Mouse (Mus musculus): Measurements from ENCODE around the gene Actl9. TPM values are rescaled to one million over a fixed set of nuclear protein-coding genes. Genes with fewer than 3 reads are reported as not detected.

Actl9 gene
- not detected in 2 replicates for polyA plus RNA-seq (2012; ENCODE audit: insufficient read depth, insufficient read length, low replicate concordance, missing spikeins)

DNA sequence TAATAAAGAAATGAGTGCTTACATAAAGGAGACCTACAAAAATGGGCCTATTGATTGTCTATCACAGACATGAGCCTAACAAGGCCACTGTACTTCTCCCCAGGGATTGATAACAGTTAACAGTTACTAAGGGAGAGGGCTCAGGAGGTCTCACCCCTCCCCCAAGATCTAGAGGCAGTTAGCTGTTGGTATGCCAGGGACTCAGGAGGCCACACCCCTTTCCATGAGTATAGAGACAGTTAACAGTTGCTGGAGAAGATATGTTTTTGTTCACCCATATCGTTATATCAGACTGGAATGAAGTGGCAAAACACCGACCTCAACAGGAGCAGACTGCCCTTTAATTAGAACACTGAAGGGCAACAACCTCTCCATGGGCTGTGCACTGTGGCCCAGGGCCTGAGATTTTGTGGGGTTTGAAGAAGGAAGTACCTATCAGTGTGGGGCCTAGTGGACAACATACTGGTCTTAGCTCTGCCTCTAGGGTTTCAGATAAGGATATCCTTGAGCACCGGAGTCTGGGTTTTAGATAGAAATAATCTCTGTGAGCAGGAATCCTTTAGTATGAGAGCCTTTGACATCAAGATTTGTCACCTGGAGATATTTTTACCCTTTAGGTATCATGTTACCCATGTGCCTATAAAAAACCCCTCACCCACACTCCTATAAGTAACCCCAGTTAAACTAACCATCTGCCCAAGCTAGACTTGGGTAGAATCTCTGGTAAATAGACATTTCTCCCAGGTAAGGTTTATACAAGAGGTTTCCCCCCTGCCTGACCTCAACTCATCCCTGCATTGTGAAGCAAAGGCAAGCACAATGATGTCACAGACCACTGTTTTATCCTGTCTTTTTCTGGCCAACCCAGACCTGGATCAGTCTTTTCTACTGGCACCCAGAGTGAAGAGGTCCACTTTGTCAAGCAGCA, at the start of gene Actl9:
Gene Actl9 (plus strand): TSS at position 878 of the 928 bp plus-strand sequence.
- Histone ChIP-seq H3K4me1 (ENCODE audit: control insufficient read depth, insufficient read depth, low read length) (no peaks in the 10 kb centered on the region), H3K4me3 (ENCODE audit: insufficient read depth, low read depth, low read length) (no peak within 1 kb of the TSS), H3K27ac (ENCODE audit: insufficient read depth, low read depth, low read length) (no peak within 1 kb of the TSS)
- TF ChIP-seq CTCF (IDR thresholded peaks at IDR 0.05; ENCODE audit: insufficient read depth, low read depth, low read length) (no peak), POLR2A (IDR thresholded peaks at IDR 0.05; ENCODE audit: insufficient read depth, low read depth, low read length) (no peak)
- 85% methylated on average over 3 of the region's 3 CpGs for WGBS

DNA sequence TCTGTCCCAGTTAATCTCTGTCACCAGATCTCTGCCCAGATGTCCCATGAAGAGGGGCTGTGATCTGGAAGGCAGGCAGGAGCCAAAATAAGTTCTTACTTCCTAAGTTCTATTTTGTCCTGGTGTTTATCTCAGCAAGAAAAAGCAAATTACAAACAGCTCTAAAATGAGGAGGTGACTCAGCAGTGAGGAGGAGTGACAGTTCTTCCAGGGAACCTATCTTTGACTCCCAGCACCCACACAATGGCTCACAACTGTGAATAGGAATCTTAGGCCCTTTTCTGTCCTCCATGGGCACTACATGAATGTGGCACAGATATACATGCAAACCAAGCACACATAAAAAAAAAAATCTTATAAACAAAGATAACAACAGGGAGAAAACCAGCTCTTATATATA, 47.0 kb upstream of the Actl9 start:
- no peak for TF ChIP-seq POLR2A (IDR thresholded peaks at IDR 0.05; ENCODE audit: insufficient read depth, low read depth, low read length)
- no peak for TF ChIP-seq CTCF (IDR thresholded peaks at IDR 0.05; ENCODE audit: insufficient read depth, low read depth, low read length)
- H3K4me1 ChIP-seq (ENCODE audit: control insufficient read depth, insufficient read depth, low read length), result no peaks in the 10 kb centered on the region
- no peak overlapping the region for H3K4me3 ChIP-seq (ENCODE audit: insufficient read depth, low read depth, low read length)
- no peak overlapping the region for H3K27ac ChIP-seq (ENCODE audit: insufficient read depth, low read depth, low read length)

DNA sequence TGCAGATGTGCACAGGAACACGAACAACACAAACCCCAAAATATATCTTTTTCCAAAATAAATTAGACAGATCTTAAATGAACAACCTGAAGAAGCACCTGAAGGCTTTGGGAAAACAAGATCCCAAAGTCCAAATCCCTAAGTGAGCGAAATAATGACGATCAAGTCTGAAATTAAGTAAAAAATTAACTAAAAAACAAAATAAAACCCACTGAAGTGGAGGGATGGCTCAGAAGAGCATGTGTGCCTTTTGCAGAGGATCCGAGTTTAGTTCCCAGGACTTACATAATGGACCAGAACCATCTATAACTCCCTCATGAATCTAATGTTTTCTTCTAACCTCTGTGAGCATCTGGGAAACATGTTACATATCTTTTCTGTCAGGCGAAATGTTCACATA, 40.4 kb upstream of the Actl9 start:
- 96% methylated on average over 5 of the region's 5 CpGs for WGBS
- TF ChIP-seq CTCF (IDR thresholded peaks at IDR 0.05; ENCODE audit: insufficient read depth, low read depth, low read length) (no peak), POLR2A (IDR thresholded peaks at IDR 0.05; ENCODE audit: insufficient read depth, low read depth, low read length) (no peak)
- Histone ChIP-seq H3K4me3 (ENCODE audit: insufficient read depth, low read depth, low read length) (no peak overlapping the region), H3K27ac (ENCODE audit: insufficient read depth, low read depth, low read length) (no peak overlapping the region), H3K4me1 (ENCODE audit: control insufficient read depth, insufficient read depth, low read length) (no peaks in the 10 kb centered on the region)

DNA sequence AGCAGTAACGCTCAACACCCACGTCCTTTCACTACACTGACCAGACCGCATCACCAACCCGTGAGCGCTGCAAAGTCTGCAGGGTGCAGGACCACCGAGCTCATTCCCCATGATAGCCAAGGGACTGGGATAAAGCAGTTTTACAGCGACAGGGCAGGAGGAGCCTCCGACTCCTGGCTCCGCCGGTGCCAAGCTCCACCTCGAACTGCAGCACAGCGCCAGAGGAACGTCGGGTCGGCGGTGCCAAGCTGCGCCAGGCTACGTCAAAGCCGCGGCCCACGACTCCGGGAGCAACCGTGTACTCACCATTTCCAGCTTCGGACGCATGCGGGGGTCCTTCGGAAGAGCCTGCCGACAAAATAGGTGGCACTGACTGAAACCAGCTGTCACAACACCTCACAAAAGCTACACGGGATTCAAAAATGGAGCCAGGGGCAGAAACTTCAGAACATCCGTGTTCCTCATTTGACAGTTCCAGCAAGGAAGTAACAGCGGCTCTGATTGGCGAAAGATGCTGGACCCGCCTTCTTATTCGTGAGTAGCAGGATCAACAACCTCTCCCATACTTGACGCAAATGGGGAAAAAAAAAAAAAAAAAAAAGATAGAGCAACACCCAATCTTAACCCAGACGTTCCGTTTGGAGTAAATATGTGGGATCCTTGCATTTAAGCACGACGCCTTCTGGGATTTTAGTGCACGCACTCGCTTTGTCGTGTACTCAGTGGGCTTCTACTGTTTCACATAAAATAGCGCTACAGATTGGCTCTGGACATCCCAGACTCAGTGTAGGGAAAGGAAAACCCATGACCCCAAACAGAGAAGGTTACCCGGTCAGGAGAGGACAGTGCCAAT, 38.3 kb upstream of the Actl9 start, which contains the start of gene Zfp101:
Gene Zfp101 (minus strand): TSS at position 460 of the 853 bp plus-strand sequence.
- peak within 1 kb of the TSS; percentile 99 for H3K4me3 ChIP-seq (ENCODE audit: insufficient read depth, low read depth, low read length)
- peak within 1 kb of the TSS; percentile 98 for H3K27ac ChIP-seq (ENCODE audit: insufficient read depth, low read depth, low read length)
- no peaks in the 10 kb centered on the region for H3K4me1 ChIP-seq (ENCODE audit: control insufficient read depth, insufficient read depth, low read length)
- WGBS, result under 1% methylated on average over 44 of the region's 44 CpGs
- TF ChIP-seq CTCF (IDR thresholded peaks at IDR 0.05; ENCODE audit: insufficient read depth, low read depth, low read length), result no peak
- peak; percentile 42; the same call in 1 of the 2 replicates for TF ChIP-seq POLR2A (IDR thresholded peaks at IDR 0.05; ENCODE audit: insufficient read depth, low read depth, low read length)

DNA sequence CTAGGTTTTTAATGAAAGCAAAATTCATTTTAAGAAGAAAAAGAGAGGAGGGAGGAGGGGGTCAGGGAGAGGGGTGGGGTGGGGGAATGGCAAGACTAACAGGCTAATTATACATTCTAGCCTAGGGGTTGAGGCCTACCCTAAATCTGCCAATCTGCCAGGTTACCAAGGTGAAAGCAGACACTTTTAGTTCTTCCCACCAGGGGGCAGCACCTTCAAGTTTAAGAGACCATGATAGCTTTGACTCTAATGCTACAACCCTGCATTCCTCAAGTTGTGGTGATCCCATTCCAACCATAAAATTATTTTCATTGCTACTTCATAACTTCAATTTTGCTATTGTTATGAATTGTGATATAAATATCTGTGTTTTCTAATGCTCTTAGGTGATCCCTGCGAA, 6.5 kb downstream of the Actl9 start:
- TF ChIP-seq POLR2A (IDR thresholded peaks at IDR 0.05; ENCODE audit: insufficient read depth, low read depth, low read length), result no peak
- TF ChIP-seq CTCF (IDR thresholded peaks at IDR 0.05; ENCODE audit: insufficient read depth, low read depth, low read length), result no peak
- WGBS, result 64% methylated on average over 1 of the region's 1 CpGs
- no peak overlapping the region for H3K4me3 ChIP-seq (ENCODE audit: insufficient read depth, low read depth, low read length)
- peaks cover 7% of the 10 kb centered on the region for H3K4me1 ChIP-seq (ENCODE audit: control insufficient read depth, insufficient read depth, low read length)
- no peak overlapping the region for H3K27ac ChIP-seq (ENCODE audit: insufficient read depth, low read depth, low read length)

DNA sequence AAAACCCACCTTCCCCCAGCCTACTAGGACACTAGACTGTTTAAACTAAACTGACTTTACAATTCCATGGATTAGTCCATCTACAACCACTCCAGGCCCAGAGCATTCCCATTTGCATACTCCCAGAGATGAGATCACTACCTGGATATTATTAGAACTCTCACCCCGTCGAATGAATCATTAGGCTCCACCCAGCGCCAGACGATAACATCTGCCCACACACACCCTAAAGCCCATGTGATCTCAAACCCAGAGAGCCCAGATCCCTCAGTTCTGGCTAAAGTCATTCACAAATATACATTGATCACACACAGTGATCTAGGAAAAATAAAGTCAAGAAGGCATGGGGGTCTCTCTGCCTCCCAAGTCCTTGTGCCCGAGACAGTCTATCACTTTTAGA, 7.2 kb downstream of the Actl9 start:
- no peak overlapping the region for H3K4me3 ChIP-seq (ENCODE audit: insufficient read depth, low read depth, low read length)
- TF ChIP-seq CTCF (IDR thresholded peaks at IDR 0.05; ENCODE audit: insufficient read depth, low read depth, low read length), result no peak
- TF ChIP-seq POLR2A (IDR thresholded peaks at IDR 0.05; ENCODE audit: insufficient read depth, low read depth, low read length), result no peak
- no peak overlapping the region for H3K27ac ChIP-seq (ENCODE audit: insufficient read depth, low read depth, low read length)
- peaks cover 7% of the 10 kb centered on the region for H3K4me1 ChIP-seq (ENCODE audit: control insufficient read depth, insufficient read depth, low read length)
- WGBS, result 31% methylated on average over 5 of the region's 5 CpGs

DNA sequence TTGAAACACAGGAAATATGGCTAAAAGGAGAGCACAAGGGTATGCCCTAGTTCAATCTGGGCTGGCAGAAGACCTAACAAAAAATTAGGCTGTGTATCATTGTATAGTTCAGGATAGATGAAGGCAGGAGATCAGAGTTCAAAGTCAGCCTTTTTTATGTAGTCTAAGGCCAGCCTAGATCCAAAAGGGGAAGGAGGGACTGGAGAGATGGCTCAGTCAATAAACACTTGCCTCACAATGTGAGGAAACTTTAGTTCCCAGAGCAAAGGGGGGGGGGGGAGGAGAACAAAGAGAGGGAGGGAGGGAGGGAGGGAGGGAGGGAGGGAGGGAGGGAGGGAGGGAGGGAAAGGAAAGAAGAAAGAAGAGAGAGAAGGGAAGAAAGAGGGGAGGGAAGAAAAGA, 8.5 kb downstream of the Actl9 start:
- TF ChIP-seq POLR2A (IDR thresholded peaks at IDR 0.05; ENCODE audit: insufficient read depth, low read depth, low read length) (no peak), CTCF (IDR thresholded peaks at IDR 0.05; ENCODE audit: insufficient read depth, low read depth, low read length) (no peak)
- Histone ChIP-seq H3K4me1 (ENCODE audit: control insufficient read depth, insufficient read depth, low read length) (peaks cover 7% of the 10 kb centered on the region), H3K27ac (ENCODE audit: insufficient read depth, low read depth, low read length) (no peak overlapping the region), H3K4me3 (ENCODE audit: insufficient read depth, low read depth, low read length) (no peak overlapping the region)

DNA sequence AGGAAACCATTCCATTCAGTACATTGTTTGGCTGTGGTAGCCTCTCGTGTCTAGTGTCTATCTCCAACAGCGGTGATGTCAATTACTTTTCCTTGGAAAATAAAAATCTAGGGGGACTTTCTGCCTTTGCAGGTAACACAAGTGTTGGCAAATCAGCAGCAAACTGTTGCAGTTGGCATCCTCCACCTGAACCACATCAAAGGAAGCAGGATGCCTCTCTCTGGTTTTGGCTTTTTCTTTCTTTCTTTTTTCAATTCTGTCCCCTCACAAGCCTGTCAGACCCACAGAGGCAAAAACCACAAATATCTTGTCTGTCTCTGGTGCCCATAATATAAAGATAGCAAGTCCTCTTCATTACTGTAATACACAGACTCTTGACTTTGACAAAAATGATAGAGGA, 23.9 kb downstream of the Actl9 start:
- H3K27ac ChIP-seq (ENCODE audit: insufficient read depth, low read depth, low read length), result no peak overlapping the region
- no peaks in the 10 kb centered on the region for H3K4me1 ChIP-seq (ENCODE audit: control insufficient read depth, insufficient read depth, low read length)
- no peak overlapping the region for H3K4me3 ChIP-seq (ENCODE audit: insufficient read depth, low read depth, low read length)
- TF ChIP-seq POLR2A (IDR thresholded peaks at IDR 0.05; ENCODE audit: insufficient read depth, low read depth, low read length), result no peak
- TF ChIP-seq CTCF (IDR thresholded peaks at IDR 0.05; ENCODE audit: insufficient read depth, low read depth, low read length), result no peak
- WGBS, result 92% methylated on average over 2 of the region's 2 CpGs

DNA sequence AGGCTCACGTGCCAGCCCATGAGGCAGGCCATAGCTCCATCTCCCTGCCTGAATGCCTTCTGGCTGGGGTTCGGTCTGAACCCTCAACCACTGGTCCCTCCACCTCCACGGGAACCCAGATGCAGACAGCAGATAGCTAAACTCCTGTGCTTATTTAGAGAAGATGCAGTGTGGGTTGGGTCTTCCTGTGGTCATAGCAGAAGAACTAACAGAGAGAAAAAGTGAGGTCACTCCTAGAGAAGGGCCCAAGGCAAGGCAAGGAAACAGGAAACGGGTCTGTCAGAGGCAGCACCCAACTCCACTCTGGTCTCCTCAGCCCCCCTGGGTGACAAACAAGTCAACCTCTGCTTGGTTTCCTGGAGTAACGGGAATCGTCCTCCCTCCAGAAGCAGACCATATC, 38.5 kb downstream of the Actl9 start:
- Histone ChIP-seq H3K4me1 (ENCODE audit: control insufficient read depth, insufficient read depth, low read length) (no peaks in the 10 kb centered on the region), H3K4me3 (ENCODE audit: insufficient read depth, low read depth, low read length) (no peak overlapping the region), H3K27ac (ENCODE audit: insufficient read depth, low read depth, low read length) (no peak overlapping the region)
- WGBS, result 74% methylated on average over 6 of the region's 6 CpGs
- TF ChIP-seq POLR2A (IDR thresholded peaks at IDR 0.05; ENCODE audit: insufficient read depth, low read depth, low read length) (no peak), CTCF (IDR thresholded peaks at IDR 0.05; ENCODE audit: insufficient read depth, low read depth, low read length) (no peak)

Other genes starting within 250 kb of the Actl9 start
- gene Olfr239, start 241.6 kb upstream of the Actl9 start, polyA plus RNA-seq (2012; ENCODE audit: insufficient read depth, insufficient read length, low replicate concordance, missing spikeins), result not detected in 2 replicates
- not detected in 2 replicates for gene Olfr1564, start 211.2 kb upstream of the Actl9 start, polyA plus RNA-seq (2012; ENCODE audit: insufficient read depth, insufficient read length, low replicate concordance, missing spikeins)
- gene Zfp955a, start 177.8 kb upstream of the Actl9 start, polyA plus RNA-seq (2012; ENCODE audit: insufficient read depth, insufficient read length, low replicate concordance, missing spikeins), result not detected in 2 replicates
- not detected in 2 replicates for gene Olfr63, start 168.2 kb upstream of the Actl9 start, polyA plus RNA-seq (2012; ENCODE audit: insufficient read depth, insufficient read length, low replicate concordance, missing spikeins)
- not detected in 2 replicates for gene Zfp955b, start 143.4 kb upstream of the Actl9 start, polyA plus RNA-seq (2012; ENCODE audit: insufficient read depth, insufficient read length, low replicate concordance, missing spikeins)
- not detected in 2 replicates for gene Zfp81, start 74.0 kb upstream of the Actl9 start, polyA plus RNA-seq (2012; ENCODE audit: insufficient read depth, insufficient read length, low replicate concordance, missing spikeins)
- gene Zfp101, start 38.3 kb upstream of the Actl9 start, polyA plus RNA-seq (2012; ENCODE audit: insufficient read depth, insufficient read length, low replicate concordance, missing spikeins), result not detected in 2 replicates
- gene Adamts10, start 91.3 kb downstream of the Actl9 start, polyA plus RNA-seq (2012; ENCODE audit: insufficient read depth, insufficient read length, low replicate concordance, missing spikeins), result not detected in 2 replicates
- gene Myo1f, start 122.8 kb downstream of the Actl9 start, polyA plus RNA-seq (2012; ENCODE audit: insufficient read depth, insufficient read length, low replicate concordance, missing spikeins), result not detected in 2 replicates
- not detected in 2 replicates for gene Zfp414, start 196.2 kb downstream of the Actl9 start, polyA plus RNA-seq (2012; ENCODE audit: insufficient read depth, insufficient read length, low replicate concordance, missing spikeins)
- not detected in 2 replicates for gene Pram1, start 205.2 kb downstream of the Actl9 start, polyA plus RNA-seq (2012; ENCODE audit: insufficient read depth, insufficient read length, low replicate concordance, missing spikeins)

All from olfactory bulb, adult 2 months (tissue).